Mouse (Mus musculus): ENCODE data around the gene Mpdz. TPM values are rescaled to one million over a fixed set of nuclear protein-coding genes. Genes with fewer than 3 reads are reported as not detected.

Gene Mpdz
- total RNA-seq, 2 experiments from 2014 or later, result 49.8 to 50.4 TPM

DNA sequence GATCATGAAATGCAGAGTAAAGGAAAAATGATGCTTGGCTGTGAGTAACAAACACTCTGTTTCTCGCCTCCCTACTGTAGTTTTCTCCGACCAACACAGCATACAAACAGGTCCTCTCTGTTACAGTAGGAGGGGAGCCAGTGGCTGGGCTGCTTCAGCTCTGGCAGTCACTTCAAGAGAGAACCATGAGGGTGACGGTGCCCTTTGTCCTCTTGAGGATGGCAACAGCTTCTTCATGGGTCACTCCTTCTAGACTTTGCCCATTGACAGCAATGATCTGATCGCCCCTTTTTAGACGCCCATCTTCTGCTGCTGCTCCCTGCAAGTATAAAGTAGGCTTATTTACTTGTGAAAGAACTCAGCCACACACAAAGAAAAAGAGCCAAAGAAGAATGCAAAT lies 163.2 kb downstream of the Mpdz start:
- no peak for DNase-seq

DNA sequence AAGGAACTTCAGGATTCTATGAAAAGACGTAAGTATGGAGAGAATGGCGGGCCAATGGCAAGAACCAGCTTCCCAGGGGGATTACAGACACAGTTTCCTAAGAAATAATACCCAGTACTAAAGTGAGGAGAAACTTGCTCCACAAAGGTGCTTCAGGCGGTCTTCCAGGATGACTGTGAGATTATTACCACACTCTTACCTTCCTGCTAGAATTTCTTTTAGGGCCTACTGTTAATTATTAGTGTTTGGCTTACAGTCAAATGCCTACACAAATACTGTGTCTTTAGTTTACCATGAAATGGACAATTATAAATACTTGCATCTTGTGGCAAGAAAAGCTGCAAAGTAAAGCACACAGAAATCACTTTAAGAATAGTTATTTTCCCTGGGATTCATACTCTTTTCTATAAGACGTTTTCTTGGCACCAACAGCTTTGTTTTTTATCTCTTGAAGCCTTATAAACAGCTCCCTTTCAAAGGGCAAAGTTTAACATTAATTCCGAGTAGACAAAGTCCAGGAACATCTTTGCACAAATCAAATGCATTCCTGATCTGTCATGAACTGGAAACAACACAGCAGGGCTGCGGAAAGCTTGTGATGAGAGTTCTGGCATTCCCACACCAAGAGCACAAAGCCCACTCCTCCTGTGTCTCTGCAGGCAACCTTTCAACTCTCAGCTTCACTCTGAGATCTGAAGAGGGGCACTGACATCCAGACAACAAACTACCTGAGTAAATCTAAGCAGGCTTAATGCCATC lies 166.5 kb downstream of the Mpdz start:
- no peak for DNase-seq

DNA sequence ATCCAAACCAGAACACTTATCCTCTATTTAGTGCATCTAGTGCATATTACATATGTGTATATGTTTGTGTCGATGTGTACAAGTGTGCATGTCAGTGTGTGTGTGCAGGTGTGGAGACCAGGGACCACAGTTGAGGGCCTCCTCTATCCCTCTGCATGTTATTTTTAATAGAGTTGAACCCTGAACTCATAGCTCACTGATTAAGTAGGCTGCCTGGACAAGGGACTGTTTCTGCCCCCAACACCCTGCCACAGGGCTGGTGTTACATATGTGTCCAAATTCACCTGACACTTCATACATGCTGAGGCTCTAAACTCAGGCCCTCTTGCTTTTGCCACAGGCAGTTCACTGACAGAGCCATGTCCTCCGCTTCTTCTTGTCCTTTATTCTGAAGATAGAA lies 169.5 kb downstream of the Mpdz start:
- no peak for DNase-seq

- no peak for DNase-seq
Measured at GRCm38 (mm10) chr4:81252859-81253780, 189.5 kb downstream of the Mpdz start.

DNA sequence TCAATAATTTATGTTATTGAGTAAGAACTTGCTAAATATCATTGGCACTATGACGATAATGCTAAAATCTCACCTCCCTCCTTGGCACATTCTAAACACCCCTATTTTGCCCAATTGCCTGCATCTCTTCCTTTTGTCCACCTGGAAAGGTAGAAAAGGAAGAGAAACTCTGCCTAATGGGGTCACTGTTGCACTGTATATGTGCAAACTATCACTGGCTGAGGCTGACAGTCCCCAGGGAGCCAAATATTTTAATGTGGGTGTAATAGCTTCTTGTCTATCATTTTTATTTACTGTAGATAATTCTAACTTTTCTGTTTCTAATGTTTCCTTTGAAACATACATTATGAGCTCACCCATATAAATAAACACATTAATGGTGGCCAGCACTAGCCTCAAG lies 190.3 kb downstream of the Mpdz start:
- no peak for DNase-seq

DNA sequence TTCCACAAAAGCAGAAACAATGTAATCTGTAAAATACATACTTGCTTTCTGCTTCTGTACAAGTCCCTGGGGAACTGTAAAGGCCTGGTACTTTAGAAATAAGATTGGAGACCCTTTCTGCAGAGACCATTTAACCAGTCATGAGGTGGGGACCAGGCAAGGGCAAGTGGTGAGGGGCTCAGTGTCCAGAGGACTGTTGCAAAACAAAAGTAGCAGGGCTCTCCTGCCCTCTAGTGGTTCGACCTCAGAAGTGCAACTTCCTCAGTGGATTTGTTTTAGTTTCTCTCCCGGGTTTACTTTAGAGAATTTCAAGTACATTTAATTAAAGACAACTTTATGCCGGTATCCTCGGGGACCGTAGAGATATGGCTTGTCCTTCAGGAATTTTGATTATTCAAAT lies 190.7 kb downstream of the Mpdz start:
- peak; percentile 62 for DNase-seq

DNA sequence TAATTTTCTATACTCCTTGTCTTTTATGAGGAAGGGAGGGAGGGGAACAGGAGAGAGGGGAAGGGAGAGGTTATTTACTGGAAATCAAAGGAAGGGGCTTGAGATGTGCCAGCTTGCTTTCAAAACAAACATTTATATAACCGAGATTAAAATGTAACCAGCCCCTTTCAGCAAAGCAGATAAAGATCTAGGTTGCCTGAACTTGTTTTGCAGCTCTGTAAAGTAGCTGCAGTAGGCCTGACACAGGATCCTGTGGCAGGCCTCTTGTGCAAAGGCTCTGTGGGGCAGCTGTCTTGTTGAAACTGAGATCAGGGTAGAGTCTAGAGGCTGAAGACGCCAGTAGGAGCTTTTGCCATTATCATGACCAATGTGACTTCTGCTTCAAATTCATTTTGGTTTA lies 193.4 kb downstream of the Mpdz start:
- no peak for DNase-seq

DNA sequence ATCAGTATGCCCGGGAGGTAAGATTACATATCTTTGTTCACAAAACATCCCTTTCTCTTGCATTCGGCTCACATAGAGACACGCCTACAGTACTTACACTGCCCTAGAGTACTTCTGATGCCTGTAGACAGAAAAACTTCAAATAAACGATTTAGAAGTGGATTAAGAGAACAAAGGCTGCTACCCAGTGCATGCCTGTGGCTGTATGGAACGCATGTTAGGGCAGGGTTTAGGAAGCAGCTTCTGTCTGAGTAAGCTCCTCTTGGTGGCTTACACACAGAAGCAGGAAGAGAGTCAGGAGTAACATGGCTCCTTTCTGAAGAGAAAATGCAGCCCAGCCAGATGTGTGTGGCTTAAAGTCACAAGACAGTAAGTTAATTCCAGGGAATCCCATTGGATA lies 206.4 kb downstream of the Mpdz start:
- no peak for DNase-seq
